ENCODE assay signal across 11 mouse cellular contexts in genomic region chr11:68150938-68151337, GRCm38 (mm10).
A peak's percentile ranks its signal among the peaks of the same experiment; 100 is the strongest.
DNase-seq lines count a peak whose midpoint lies in the region; ATAC-seq and TF ChIP-seq lines count a peak whose summit lies in the region.
"Had no signal": no experiment of that assay in that cellular context is flagged by ENCODE, and none has a peak within 500 bp of the region (broad histone marks: within the 10 kb centered on the region; RNA-seq: fewer than 3 reads in every experiment).

No protein-coding gene starts in this region.

- peaks cover 12% of the 10 kb centered on the region for H3K4me1 ChIP-seq in intestine, embryonic 14.5 days (replicated peaks; ENCODE audit: control insufficient read depth, insufficient read depth, low read length)
- H3K4me1 ChIP-seq in intestine, postnatal 0 days (replicated peaks; ENCODE audit: control insufficient read depth, insufficient read depth, low read length): no peaks in the 10 kb centered on the region
- H3K4me1 ChIP-seq in forebrain, embryonic 11.5 days (replicated peaks; ENCODE audit: control insufficient read depth, insufficient read depth, low read length): peaks cover 28% of the 10 kb centered on the region
- H3K4me1 ChIP-seq in limb, embryonic 12.5 days (replicated peaks): peaks cover 27% of the 10 kb centered on the region
- H3K4me1 ChIP-seq: liver, embryonic 15.5 days had no signal

- H3K27me3 ChIP-seq in intestine, embryonic 14.5 days (replicated peaks; ENCODE audit: control insufficient read depth, insufficient read depth, low read length): no peaks in the 10 kb centered on the region
- H3K27me3 ChIP-seq in intestine, postnatal 0 days (replicated peaks; ENCODE audit: control insufficient read depth, insufficient read depth, low read length): no peaks in the 10 kb centered on the region
- H3K27me3 ChIP-seq in forebrain, embryonic 11.5 days (ENCODE audit: control insufficient read depth, insufficient read depth, low read length): peaks cover 21% of the 10 kb centered on the region
- peaks cover 19% of the 10 kb centered on the region; the same call in 1 of the 2 replicates for H3K27me3 ChIP-seq in limb, embryonic 12.5 days
- H3K27me3 ChIP-seq: liver, embryonic 15.5 days had no signal

- no peaks in the 10 kb centered on the region for H3K9me3 ChIP-seq in intestine, embryonic 14.5 days (ENCODE audit: control insufficient read depth, low read length)
- no peaks in the 10 kb centered on the region for H3K9me3 ChIP-seq in intestine, postnatal 0 days (ENCODE audit: control insufficient read depth)
- no peaks in the 10 kb centered on the region for H3K9me3 ChIP-seq in forebrain, embryonic 11.5 days (ENCODE audit: control insufficient read depth, low read length)
- no peaks in the 10 kb centered on the region for H3K9me3 ChIP-seq in limb, embryonic 12.5 days
- H3K9me3 ChIP-seq: embryonic facial prominence, embryonic 12.5 days; liver, embryonic 15.5 days had no signal

- H3K27ac ChIP-seq in intestine, embryonic 14.5 days (ENCODE audit: low read depth): no peak overlapping the region
- H3K27ac ChIP-seq in intestine, postnatal 0 days (ENCODE audit: low read depth, low read length): no peak overlapping the region
- H3K27ac ChIP-seq in forebrain, embryonic 11.5 days (ENCODE audit: low read depth, low read length): peak overlapping the region; percentile 64; the same call in 1 of the 2 replicates
- peak overlapping the region; percentile 35; the same call in 1 of the 2 replicates for H3K27ac ChIP-seq in limb, embryonic 12.5 days
- H3K27ac ChIP-seq: embryonic facial prominence, embryonic 12.5 days; liver, embryonic 15.5 days had no signal

- no peak for TF ChIP-seq CTCF in intestine, postnatal 0 days (IDR thresholded peaks at IDR 0.05; ENCODE audit: low read depth)

- H3K36me3 ChIP-seq in intestine, embryonic 14.5 days (ENCODE audit: control insufficient read depth, insufficient read depth, low read length): no peaks in the 10 kb centered on the region
- no peaks in the 10 kb centered on the region for H3K36me3 ChIP-seq in intestine, postnatal 0 days (ENCODE audit: control insufficient read depth, insufficient read depth)
- H3K36me3 ChIP-seq in forebrain, embryonic 11.5 days (ENCODE audit: control insufficient read depth, insufficient read depth, low read length): no peaks in the 10 kb centered on the region
- H3K36me3 ChIP-seq in limb, embryonic 12.5 days: no peaks in the 10 kb centered on the region
- H3K36me3 ChIP-seq: embryonic facial prominence, embryonic 12.5 days; liver, embryonic 15.5 days had no signal

- no peak overlapping the region for H3K9ac ChIP-seq in intestine, embryonic 14.5 days (ENCODE audit: low read length)
- H3K9ac ChIP-seq in intestine, postnatal 0 days (ENCODE audit: low read depth, low read length): no peak overlapping the region
- H3K9ac ChIP-seq in forebrain, embryonic 11.5 days (ENCODE audit: low read length): peak overlapping the region; percentile 8; the same call in 1 of the 2 replicates
- H3K9ac ChIP-seq in limb, embryonic 12.5 days (replicated peaks): no peak overlapping the region
- H3K9ac ChIP-seq: embryonic facial prominence, embryonic 12.5 days; liver, embryonic 15.5 days had no signal

- ATAC-seq in intestine, embryonic 14.5 days (replicated peaks; ENCODE audit: low FRiP score, low TSS enrichment, low read depth): no peak
- no peak for ATAC-seq in intestine, postnatal 0 days
- peak; percentile 75 for ATAC-seq in forebrain, embryonic 11.5 days (replicated peaks; ENCODE audit: low FRiP score)
- no peak for ATAC-seq in limb, embryonic 12.5 days (ENCODE audit: insufficient number of reproducible peaks, insufficient read depth, low FRiP score, low TSS enrichment, low read depth)

- H3K4me3 ChIP-seq in intestine, embryonic 14.5 days (ENCODE audit: low read depth, low read length): no peak overlapping the region
- no peak overlapping the region for H3K4me3 ChIP-seq in intestine, postnatal 0 days (ENCODE audit: low read depth, low read length)
- no peak overlapping the region for H3K4me3 ChIP-seq in forebrain, embryonic 11.5 days (ENCODE audit: low read depth, low read length)
- no peak overlapping the region for H3K4me3 ChIP-seq in limb, embryonic 12.5 days (replicated peaks)
- H3K4me3 ChIP-seq: embryonic facial prominence, embryonic 12.5 days; liver, embryonic 15.5 days; myocyte had no signal

- no peak for DNase-seq in intestine, embryonic 14.5 days (ENCODE audit: low spot score)
- peak; percentile 81 for DNase-seq in forebrain, embryonic 11.5 days (ENCODE audit: low spot score)
- peak; percentile 48 for DNase-seq in retina, embryonic 14.5 days (ENCODE audit: low spot score)
- DNase-seq in kidney, adult 18-20 months: no peak
- no peak for DNase-seq in spleen, postnatal 14 days (ENCODE audit: low spot score in 2 of 2)
- no peak for DNase-seq in cerebellum, adult 11 months

- 0 out of 2 replicates have a peak overlapping the region, but pooled peaks have one; percentile 13 for H3K4me2 ChIP-seq in intestine, embryonic 14.5 days (ENCODE audit: low read length)
- H3K4me2 ChIP-seq in intestine, postnatal 0 days (replicated peaks; ENCODE audit: low read depth): no peak overlapping the region
- H3K4me2 ChIP-seq in forebrain, embryonic 11.5 days (ENCODE audit: low read depth, low read length, severe bottlenecking): peak overlapping the region; percentile 33
- no peak overlapping the region for H3K4me2 ChIP-seq in limb, embryonic 12.5 days
- H3K4me2 ChIP-seq: embryonic facial prominence, embryonic 12.5 days; liver, embryonic 15.5 days had no signal

- 45% methylated on average over 2 of the region's 2 CpGs for WGBS in intestine, embryonic 14.5 days
- WGBS in intestine, postnatal 0 days: 79% methylated on average over 2 of the region's 2 CpGs
- WGBS in forebrain, embryonic 11.5 days: 13% methylated on average over 2 of the region's 2 CpGs
- WGBS in limb, embryonic 12.5 days: 46% methylated on average over 2 of the region's 2 CpGs

Comparison
In these comparisons a context has a peak if more than half of its experiments do, and no peak if none do; other contexts are left out.
1. H3K4me2 ChIP-seq: peak in intestine, embryonic 14.5 days (single experiment) and forebrain, embryonic 11.5 days (single experiment); none in intestine, postnatal 0 days (single experiment) and limb, embryonic 12.5 days (single experiment).
2. DNase-seq: peak in forebrain, embryonic 11.5 days (single experiment) and retina, embryonic 14.5 days (single experiment); none in intestine, embryonic 14.5 days (single experiment), kidney, adult 18-20 months (single experiment), spleen, postnatal 14 days (0 of 2) and cerebellum, adult 11 months (single experiment).
3. H3K27ac ChIP-seq: peak in forebrain, embryonic 11.5 days (single experiment) and limb, embryonic 12.5 days (single experiment); none in intestine, embryonic 14.5 days (single experiment) and intestine, postnatal 0 days (single experiment).